Mouse (Mus musculus): ENCODE measurements around the gene 4931406P16Rik.

DNA sequence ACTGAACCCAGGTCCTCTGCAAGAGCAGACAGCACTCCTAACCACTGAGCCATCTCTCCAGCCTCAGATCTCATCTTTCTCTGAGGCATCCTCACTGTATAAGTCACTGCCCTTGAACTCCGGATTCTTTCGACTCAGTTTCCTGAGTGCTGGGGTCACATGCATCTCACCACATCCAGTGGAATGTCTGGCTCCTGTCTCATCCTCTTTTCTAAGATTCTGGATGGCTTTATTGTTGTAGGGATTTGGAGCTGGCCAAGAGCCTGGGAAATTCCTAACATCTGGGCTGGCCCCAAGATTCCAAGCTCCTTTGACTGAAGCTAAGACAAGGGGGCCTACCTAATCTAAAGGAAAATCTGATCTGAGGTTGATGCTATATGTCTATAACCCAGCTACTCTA, 5.8 kb upstream of the 4931406P16Rik start:
- no peak for TF ChIP-seq CTCF (IDR thresholded peaks at IDR 0.05; ENCODE audit: borderline replicate concordance, extremely low read depth, insufficient read depth, insufficient read length)
- TF ChIP-seq POLR2A (IDR thresholded peaks at IDR 0.05; ENCODE audit: borderline replicate concordance, extremely low read depth, insufficient read depth, insufficient read length, poor library complexity, severe bottlenecking), result no peak

Data from brain, embryonic 14.5 days (tissue).